Mouse (Mus musculus) C2C12 (cell line): ENCODE data around the gene Vamp8. TPM values are rescaled to one million over a fixed set of nuclear protein-coding genes. Genes with fewer than 3 reads are reported as not detected.

ENCODE experiments used
- H3K27me3 ChIP-seq: one replicate; pipeline ENCODE4 v1.6.1; 2011; ENCODE audit not compliant: control insufficient read depth, insufficient read depth, insufficient read length
- H3K36me3 ChIP-seq: one replicate; pipeline ENCODE4 v1.6.1; 2011; ENCODE audit not compliant: control insufficient read depth, insufficient read depth
- H3K4me3 ChIP-seq: one replicate; pipeline ENCODE4 v1.5.1; 2011; ENCODE audit warnings: mild to moderate bottlenecking, control low read depth; ENCODE audit not compliant: poor library complexity, insufficient read depth, severe bottlenecking
- H3K79me2 ChIP-seq: one replicate; pipeline ENCODE4 v1.6.1; 2011; ENCODE audit not compliant: control insufficient read depth, insufficient read depth
- H3K79me3 ChIP-seq: one replicate; pipeline ENCODE4 v1.6.1; 2011; ENCODE audit warnings: low read depth, control low read depth
- H3ac ChIP-seq: one replicate; pipeline ENCODE3; 2011; ENCODE audit warnings: low read depth; ENCODE audit not compliant: control insufficient read depth, insufficient read length
- CEBPB ChIP-seq: IDR thresholded peaks from one replicate; pipeline ENCODE4 v1.6.1; 2011; ENCODE audit warnings: low read depth, mild to moderate bottlenecking, control low read depth, moderate library complexity
- CTCF ChIP-seq: IDR thresholded peaks from one replicate; pipeline ENCODE4 v1.5.1; 2011; ENCODE audit not compliant: control insufficient read depth, insufficient read depth, insufficient read length
- FOSL1 ChIP-seq: IDR thresholded peaks from one replicate; pipeline ENCODE4 v1.8.0; 2011; ENCODE audit warnings: mild to moderate bottlenecking, low read length; ENCODE audit not compliant: poor library complexity, insufficient read depth, severe bottlenecking
- MAX ChIP-seq: IDR thresholded peaks from one replicate; pipeline ENCODE4 v1.6.1; 2011; ENCODE audit warnings: mild to moderate bottlenecking, control low read depth
- MYOD1 ChIP-seq: IDR thresholded peaks from one replicate; pipeline ENCODE4 v1.6.1; 2011; ENCODE audit warnings: low read depth; ENCODE audit not compliant: control insufficient read depth, insufficient read length
- MYOG ChIP-seq: IDR thresholded peaks from one replicate; pipeline ENCODE4 v1.6.1; 2011; ENCODE audit not compliant: control insufficient read depth, insufficient read length; ENCODE audit errors: extremely low read depth
- USF1 ChIP-seq: IDR thresholded peaks from one replicate; pipeline ENCODE4 v1.6.1; 2011; ENCODE audit warnings: low read depth, mild to moderate bottlenecking, control low read depth, moderate library complexity
- polyA plus RNA-seq: library from polyadenylated mRNA; unstranded; fragments of >200 nt; fragmentation: generic; extraction: Trizol; gene quantifications from one replicate; pipeline ENCODE4 v1.2.1, GENCODE M21; 2012; ENCODE audit warnings: missing spikeins

The Vamp8 gene
- polyA plus RNA-seq, 1 experiment, result 147 TPM

- Histone ChIP-seq H3K79me3 (no peaks in the 10 kb centered on the region), H3K79me2 (peaks cover 15% of the 10 kb centered on the region), H3K27me3 (no peaks in the 10 kb centered on the region), H3K36me3 (no peaks in the 10 kb centered on the region), H3ac (no peak overlapping the region), H3K4me3 (no peak overlapping the region)
- no peak for TF ChIP-seq FOSL1
- TF ChIP-seq MAX, result no peak
- TF ChIP-seq MYOD1, result no peak
- TF ChIP-seq MYOG, result no peak
- TF ChIP-seq CEBPB, result no peak
- no peak for TF ChIP-seq CTCF
- TF ChIP-seq USF1, result no peak
These were observed 20.0 kb upstream of the Vamp8 start for GRCm38 (mm10) chr6:72410518-72410917.

GRCm38 (mm10) chr6:72410003-72410402 is 19.5 kb upstream of the Vamp8 start:
- no peaks in the 10 kb centered on the region for H3K27me3 ChIP-seq
- H3K79me2 ChIP-seq, result peaks cover 10% of the 10 kb centered on the region
- no peaks in the 10 kb centered on the region for H3K79me3 ChIP-seq
- no peaks in the 10 kb centered on the region for H3K36me3 ChIP-seq
- no peak overlapping the region for H3ac ChIP-seq
- TF ChIP-seq MAX (no peak), USF1 (no peak), CEBPB (no peak)
- H3K4me3 ChIP-seq, result no peak overlapping the region

GRCm38 (mm10) chr6:72409567-72409966 is 19.1 kb upstream of the Vamp8 start:
- no peak for TF ChIP-seq MYOD1
- no peak for TF ChIP-seq MAX
- TF ChIP-seq FOSL1, result no peak
- TF ChIP-seq CEBPB, result no peak
- TF ChIP-seq CTCF, result no peak
- no peak for TF ChIP-seq USF1
- no peak for TF ChIP-seq MYOG
- peaks cover 5% of the 10 kb centered on the region for H3K79me2 ChIP-seq
- H3K36me3 ChIP-seq, result no peaks in the 10 kb centered on the region
- no peaks in the 10 kb centered on the region for H3K27me3 ChIP-seq
- no peaks in the 10 kb centered on the region for H3K79me3 ChIP-seq
- H3K4me3 ChIP-seq, result no peak overlapping the region
- no peak overlapping the region for H3ac ChIP-seq

- H3ac ChIP-seq, result no peak overlapping the region
- H3K79me2 ChIP-seq, result no peaks in the 10 kb centered on the region
- H3K36me3 ChIP-seq, result no peaks in the 10 kb centered on the region
- no peak overlapping the region for H3K4me3 ChIP-seq
- TF ChIP-seq CTCF (peak; percentile 84), FOSL1 (no peak), MAX (peak; percentile 55)
- H3K27me3 ChIP-seq, result no peaks in the 10 kb centered on the region
- H3K79me3 ChIP-seq, result no peaks in the 10 kb centered on the region
These were observed 16.6 kb upstream of the Vamp8 start for GRCm38 (mm10) chr6:72407119-72407518.

GRCm38 (mm10) chr6:72405356-72405755 is 14.9 kb upstream of the Vamp8 start:
- no peaks in the 10 kb centered on the region for H3K36me3 ChIP-seq
- H3K79me3 ChIP-seq, result no peaks in the 10 kb centered on the region

GRCm38 (mm10) chr6:72401875-72402274 is 11.4 kb upstream of the Vamp8 start:
- TF ChIP-seq MYOG, result no peak
- TF ChIP-seq CTCF, result peak; percentile 5
- no peak for TF ChIP-seq MAX
- no peak for TF ChIP-seq FOSL1
- Histone ChIP-seq H3K4me3 (no peak overlapping the region), H3K27me3 (no peaks in the 10 kb centered on the region), H3K36me3 (no peaks in the 10 kb centered on the region), H3K79me2 (no peaks in the 10 kb centered on the region), H3ac (no peak overlapping the region), H3K79me3 (no peaks in the 10 kb centered on the region)

More at GRCm38 (mm10) chr6:72405356-72405755, 14.9 kb upstream of the Vamp8 start:
- no peaks in the 10 kb centered on the region for H3K79me2 ChIP-seq
- TF ChIP-seq MAX (no peak), MYOD1 (no peak), FOSL1 (no peak), CEBPB (no peak), CTCF (no peak), USF1 (no peak), MYOG (no peak)
- no peak overlapping the region for H3ac ChIP-seq
- no peak overlapping the region for H3K4me3 ChIP-seq
- no peaks in the 10 kb centered on the region for H3K27me3 ChIP-seq
